Mouse (Mus musculus): Measurements from ENCODE around the gene Iqck. TPM values are rescaled to one million over a fixed set of nuclear protein-coding genes. Genes with fewer than 3 reads are reported as not detected.

Iqck gene
- total RNA-seq, 2 experiments from 2014 or later: 3.4 to 3.9 TPM

DNA sequence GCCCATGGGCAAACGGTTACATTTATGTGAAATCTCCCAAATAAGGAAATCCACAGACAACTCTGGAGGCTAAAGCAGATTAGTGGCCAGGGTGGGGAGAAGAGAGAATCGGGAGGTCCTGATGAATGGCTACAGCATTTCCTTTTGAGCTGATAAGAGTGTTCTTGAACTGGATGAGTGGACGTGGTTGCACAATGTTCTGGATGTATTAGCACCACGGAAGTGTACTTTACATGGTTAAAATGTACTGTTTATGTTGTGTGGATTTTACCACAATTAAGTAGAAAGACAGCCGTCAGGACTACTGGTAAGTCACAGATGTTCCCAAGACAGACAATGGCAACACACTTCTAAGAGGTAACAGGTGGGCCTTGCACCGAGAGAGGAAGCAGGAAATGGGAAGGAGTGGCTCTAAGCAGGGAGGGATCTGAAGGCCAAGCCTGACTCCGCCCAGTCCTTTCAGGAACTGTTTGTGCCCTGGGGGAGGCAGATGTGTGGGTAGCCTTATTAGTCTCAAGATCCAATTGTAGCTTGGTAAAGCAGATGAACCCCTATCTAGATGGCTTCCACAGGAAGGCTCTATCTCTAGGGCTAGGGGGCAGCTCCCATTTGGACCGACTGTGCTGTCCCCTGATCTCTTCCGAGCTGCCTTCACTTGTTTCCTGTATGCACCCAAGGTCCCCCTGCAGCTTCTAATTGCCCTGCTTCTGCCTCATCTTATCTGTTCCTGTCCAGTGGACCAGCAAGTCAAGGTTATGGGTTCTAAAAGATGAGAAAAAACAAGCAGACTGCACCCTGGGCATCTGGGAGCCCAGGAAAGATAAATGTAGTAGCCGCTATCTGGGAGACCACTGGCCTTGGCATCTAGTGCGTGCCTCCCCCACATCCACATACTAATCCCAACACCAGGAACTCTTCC is 82.2 kb downstream of the Iqck start:
- intact Hi-C loops (cut with DNase I): no loop called here
- DNase-seq (ENCODE audit: low spot score in 2 of 2): no peak

DNA sequence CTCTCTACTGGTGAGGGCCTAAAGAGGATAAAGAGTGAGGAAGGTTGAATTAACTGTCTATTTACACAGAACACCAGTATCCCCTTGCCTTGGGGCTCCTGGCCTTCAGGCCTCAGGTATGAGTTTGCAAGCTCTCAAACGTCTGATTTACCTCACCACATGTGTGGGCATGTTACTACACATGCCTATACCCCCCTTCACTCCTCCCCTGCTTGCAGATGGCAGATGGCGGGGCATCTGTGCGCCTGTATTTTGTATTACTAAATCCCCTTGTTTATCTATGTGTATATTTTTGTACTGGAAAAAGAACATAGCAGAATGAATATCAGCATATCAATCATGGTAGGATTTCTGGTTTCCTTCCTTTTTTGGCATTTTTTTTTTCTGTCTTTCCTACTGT is 86.7 kb downstream of the Iqck start:
- no peak for DNase-seq (ENCODE audit: low spot score in 2 of 2)
- intact Hi-C loops (cut with DNase I): no loop called here

DNA sequence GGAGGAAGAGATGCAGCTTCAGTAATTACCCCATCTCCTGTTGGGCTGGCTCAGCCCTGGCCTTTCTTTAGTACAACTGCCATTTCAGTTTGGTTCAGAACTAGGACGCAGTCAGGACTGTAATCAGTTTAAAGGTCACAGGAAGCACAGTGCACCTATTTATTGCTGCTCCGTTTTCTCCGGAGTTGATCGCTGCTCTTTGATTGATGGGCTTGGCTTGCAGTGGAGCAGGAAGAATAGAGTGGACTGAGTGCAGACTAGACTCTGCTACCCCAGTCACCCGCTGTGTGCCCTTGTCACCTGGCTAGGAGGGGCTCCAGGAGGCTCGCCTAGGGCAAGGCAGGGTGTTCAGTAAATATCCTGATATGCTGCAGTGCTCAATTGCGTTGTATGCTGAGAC is 87.6 kb downstream of the Iqck start:
- DNase-seq (ENCODE audit: low spot score in 2 of 2): no peak
- intact Hi-C loops (cut with DNase I): no loop called here

DNA sequence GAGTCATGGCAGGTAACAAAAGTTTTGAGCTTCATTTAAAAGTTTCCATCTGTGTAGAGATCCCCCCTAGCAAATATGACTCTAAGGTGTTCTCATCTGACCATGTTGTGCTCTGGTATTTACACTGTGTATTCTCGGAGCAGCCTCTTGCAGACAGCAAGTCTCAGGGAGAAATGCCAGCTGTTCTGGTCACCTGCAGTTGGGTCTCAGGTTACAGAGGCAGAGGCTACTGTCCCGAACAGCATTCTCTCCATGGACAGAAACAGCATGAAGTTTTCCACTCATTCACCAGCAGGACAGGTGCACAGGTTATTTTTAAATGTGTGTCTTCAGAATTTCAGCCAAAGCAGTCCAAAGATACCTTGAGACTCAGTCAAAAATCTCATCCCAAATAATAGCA is 89.3 kb downstream of the Iqck start:
- DNase-seq (ENCODE audit: low spot score in 2 of 2): no peak
- intact Hi-C loops (cut with DNase I): no loop called here

DNA sequence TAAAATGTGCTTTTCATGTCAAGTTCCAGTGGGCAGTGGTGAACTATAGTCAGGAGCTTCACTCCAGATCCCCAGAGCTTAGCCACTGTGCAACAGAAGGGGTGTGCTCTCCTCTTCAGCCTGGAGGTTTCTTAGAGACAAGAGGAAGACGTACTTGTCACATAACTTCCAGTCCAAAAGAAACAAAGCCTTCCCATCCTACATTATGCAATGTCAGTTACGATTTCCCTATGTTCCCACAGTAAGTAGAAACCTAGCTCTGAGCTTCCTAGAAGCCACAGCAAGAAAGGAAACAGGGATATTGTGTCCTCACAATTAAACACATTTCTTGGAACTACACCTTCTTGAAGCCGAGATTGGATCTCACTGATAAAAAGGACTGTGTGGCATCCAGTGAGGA is 91.7 kb downstream of the Iqck start:
- no peak for DNase-seq (ENCODE audit: low spot score in 2 of 2)
- intact Hi-C loops (cut with DNase I): no loop called here

DNA sequence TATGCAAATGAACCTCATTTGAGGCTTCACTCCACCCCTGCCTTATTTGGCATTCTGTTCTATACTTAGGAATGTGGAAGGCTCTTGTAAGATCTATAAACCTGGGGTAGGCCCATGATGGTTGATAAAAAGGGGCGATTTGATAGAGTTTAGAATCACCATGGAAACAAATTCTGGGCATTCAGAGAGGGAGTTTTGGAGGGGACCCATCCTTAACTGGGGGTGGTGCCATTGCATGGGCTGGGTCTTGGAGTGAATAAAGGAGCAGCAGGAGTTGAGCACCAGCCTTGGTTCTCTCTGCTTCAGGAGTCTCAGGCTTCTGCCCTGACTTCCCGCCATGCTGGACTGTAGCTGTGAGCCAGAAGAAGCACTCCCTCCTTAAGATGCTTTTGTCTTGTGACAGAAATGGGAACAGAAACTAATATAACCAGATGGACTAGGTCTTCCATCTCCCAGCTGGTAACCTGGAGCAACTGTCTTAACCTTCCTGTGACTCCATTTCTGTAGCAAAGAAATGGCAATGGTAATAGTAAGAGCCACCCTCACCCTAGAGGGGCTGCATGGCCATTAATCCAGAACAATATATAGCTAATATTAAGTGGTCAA is 93.2 kb downstream of the Iqck start:
- DNase-seq (ENCODE audit: low spot score in 2 of 2): no peak
- intact Hi-C loops (cut with DNase I): no loop called here

DNA sequence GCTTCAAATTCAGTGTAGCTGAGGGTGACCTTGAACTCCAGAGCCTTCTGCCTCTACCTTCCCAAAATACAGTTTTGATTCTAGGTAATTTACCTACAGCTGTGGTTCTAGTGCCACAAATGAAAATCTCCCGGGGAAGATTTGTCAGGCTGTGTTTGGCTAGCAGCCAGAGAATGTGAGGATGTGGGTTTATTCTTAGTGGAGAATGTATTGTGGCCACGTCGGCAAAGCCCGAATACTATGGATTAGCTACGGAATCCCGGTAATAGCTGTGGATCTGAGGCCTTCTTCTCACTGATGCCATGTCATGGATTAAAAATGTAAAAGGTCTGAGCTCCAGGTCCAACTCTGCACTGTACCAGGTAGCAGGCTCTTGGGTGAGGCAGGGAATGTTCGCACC is 94.2 kb downstream of the Iqck start:
- no peak for DNase-seq (ENCODE audit: low spot score in 2 of 2)
- intact Hi-C loops (cut with DNase I): no loop called here

DNA sequence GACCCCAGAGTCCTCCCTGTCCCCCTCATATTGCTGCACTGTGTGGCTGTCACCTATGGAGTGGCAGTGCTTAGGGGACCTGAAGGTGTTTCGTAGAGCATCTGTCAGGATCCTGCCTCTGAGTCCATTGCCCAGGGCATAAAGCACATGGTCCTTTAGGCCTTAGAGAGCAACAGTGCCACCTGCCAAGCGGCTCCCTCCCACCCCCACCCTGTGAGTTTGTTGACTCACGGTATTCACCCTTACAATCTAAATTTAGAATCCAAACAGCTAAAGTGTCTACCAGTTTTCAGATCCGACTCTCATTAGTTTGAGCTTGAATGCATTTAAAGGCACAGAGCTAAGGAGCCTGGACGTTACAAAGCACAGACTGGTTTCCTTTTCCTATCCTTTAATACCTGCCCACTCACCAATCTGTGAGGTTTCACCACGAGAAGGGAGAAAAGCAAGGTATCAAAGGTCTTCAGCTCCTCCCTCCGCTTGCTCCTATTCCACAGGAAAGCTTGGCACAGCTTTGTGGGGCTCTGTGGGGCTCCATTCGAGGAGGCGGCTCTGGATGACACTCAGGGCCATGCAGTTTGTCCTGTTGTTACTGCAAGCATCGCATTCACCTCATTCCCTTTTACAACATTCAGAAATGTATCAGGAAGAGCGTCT is 98.2 kb downstream of the Iqck start:
- no peak for DNase-seq (ENCODE audit: low spot score in 2 of 2)
- intact Hi-C loops (cut with DNase I): no loop called here

DNA sequence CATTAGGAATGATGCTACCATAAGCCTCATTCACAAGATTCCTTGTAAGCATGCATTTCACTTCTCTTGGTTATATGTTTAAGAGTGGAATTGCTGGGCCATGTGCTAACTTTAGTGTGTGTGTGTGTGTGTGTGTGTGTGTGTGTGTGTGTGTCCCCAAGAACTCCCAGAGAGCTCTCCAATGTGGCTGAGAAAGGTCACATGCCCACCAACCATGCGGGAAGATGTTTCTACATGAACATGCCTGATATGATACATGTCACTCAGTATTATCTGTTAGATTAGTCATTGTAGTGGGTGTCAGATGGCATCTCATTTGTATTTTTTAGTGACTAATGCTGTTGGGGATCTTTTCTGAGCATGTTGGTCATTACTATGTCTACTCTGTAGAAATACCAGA is 99.4 kb downstream of the Iqck start:
- intact Hi-C loops (cut with DNase I): loop anchor here (5.0 kb wide), 1 partner anchor 37 kb away; no protein-coding TSS in a partner anchor
- no peak for DNase-seq (ENCODE audit: low spot score in 2 of 2)

DNA sequence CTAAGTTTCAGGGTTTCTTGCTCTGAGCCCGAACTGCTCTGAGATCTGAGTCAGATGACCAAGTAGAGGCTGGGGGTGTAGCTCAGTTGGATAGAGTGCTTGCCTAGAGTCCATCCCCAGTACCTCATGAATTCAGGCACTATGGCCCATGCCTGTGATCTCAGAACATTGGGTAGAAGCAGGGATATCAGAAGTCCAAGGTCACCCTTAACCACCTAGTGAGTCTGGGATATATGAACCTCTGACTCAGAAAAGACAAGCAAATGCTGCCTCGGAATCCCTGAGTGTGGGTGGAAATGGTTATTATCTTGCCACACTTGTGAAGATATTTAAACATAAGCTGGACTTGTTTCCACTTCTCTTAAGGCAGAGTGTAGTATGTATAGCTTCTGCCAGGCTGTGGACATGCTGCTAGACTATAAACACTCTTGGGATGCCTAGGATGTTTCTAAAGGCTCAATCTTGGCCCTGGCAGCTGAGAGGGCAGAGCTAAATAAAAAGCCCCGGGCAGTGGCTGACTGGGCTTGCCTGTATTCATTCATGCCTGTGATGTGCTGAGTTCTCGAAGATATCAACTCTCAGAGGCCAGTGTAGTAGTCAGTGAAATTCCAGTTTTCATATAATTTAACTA is 101.2 kb downstream of the Iqck start:
- no peak for DNase-seq (ENCODE audit: low spot score in 2 of 2)
- intact Hi-C loops (cut with DNase I): loop anchor here (5.0 kb wide), 1 partner anchor 36 kb away; no protein-coding TSS in a partner anchor

DNA sequence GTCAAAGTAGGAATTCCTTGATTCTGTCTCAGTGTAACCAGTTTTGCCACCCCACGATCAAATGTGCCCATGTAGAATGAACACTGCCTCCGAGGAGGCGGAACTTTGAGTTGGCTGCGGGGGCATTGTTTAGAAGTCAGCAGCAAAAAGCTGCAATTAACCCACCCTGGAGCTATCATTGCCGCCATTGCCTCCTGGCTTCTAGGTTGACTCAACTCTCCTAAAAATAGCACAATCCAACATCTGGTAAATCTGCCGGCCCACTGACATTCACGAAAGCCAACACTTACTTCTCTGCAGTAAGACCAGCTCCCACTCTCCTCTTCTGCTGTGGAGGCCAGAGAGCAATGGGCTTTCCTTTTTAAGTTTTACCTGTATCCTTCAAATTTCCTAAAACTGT is 103.7 kb downstream of the Iqck start:
- DNase-seq (ENCODE audit: low spot score in 2 of 2): no peak

DNA sequence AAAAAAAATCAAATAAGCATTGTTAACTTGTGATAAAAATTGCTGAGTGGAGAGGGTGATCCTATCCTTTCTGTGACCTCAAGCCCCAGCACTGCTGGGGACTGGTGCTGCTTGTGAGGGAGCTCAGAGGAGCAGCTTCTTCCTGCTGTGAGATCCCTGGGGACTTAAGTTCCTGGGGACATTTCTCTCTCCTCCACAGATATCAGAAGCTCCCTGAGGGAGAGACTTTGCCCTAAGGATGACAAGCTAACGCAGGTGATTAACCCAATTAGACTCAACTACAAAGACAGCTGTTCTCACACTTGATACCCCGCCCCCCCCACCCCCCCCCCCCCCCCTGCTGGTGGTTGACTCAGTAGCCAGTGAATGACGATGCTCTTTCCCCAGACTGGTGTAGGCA is 109.2 kb downstream of the Iqck start:
- intact Hi-C loops (cut with DNase I): no loop called here
- no peak for DNase-seq (ENCODE audit: low spot score in 2 of 2)

More for the DNA sequence above, 103.7 kb downstream of the Iqck start:
- intact Hi-C loops (cut with DNase I): loop anchor here (5.0 kb wide), 1 partner anchor 33 kb away; no protein-coding TSS in a partner anchor

DNA sequence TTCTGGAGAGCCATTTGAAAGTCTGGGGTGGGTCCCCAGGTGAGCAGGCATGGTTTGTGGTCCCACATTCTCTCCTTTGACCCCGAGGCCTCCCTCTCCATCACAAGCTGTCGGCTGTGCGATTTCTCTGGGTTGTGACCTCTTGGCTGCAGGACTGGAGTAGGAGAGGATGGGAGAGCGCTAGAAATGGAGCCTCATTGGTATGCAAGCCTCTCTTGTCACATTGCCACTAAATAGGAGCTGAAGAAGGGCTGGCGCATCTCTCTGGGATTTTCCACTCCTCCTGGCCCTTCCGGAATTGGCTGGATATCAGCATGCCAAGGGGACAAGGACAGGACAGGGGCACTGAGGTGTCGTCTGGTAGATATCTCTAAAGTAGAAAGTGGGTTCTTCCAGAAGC is 109.6 kb downstream of the Iqck start:
- intact Hi-C loops (cut with DNase I): no loop called here
- no peak for DNase-seq (ENCODE audit: low spot score in 2 of 2)

DNA sequence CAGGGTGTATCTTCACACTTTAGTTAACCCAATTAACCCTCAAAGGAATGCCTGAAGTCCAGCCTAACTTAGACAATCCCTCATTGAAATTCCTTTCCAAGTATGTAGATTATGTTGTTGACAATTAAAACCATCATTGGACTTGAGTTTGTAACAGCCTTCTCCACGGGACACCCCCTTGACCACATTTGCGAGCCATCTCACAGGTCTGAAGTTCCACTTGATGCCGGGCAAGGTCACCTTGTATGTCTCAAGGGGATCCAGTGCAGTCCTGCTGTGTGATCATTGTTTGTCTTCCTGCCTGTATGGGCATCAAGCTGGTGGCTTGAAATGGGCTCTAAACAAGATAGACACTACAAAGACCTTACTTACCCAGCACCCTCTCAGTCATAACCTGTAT is 113.3 kb downstream of the Iqck start:
- DNase-seq (ENCODE audit: low spot score in 2 of 2): no peak
- intact Hi-C loops (cut with DNase I): no loop called here

DNA sequence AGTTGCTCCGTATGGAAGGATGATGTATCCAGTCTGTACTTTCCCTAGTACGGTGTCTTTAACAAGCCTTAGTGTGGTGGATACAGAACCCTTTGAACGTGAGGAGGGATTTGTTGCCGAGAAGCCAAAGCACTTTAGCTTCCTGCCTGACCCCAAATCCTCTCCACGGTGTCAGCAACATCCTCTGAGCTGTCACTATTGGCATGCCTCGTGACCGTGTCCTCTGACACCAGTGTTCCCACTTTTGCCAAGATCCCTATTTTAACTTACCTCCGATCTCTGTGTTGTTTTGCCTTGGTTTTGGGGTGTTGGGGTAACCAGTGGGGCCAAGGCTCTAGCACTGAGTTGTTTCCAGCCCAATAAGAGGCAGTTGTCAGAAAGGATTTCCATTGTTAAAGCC is 115.9 kb downstream of the Iqck start:
- intact Hi-C loops (cut with DNase I): no loop called here
- DNase-seq (ENCODE audit: low spot score in 2 of 2): no peak

DNA sequence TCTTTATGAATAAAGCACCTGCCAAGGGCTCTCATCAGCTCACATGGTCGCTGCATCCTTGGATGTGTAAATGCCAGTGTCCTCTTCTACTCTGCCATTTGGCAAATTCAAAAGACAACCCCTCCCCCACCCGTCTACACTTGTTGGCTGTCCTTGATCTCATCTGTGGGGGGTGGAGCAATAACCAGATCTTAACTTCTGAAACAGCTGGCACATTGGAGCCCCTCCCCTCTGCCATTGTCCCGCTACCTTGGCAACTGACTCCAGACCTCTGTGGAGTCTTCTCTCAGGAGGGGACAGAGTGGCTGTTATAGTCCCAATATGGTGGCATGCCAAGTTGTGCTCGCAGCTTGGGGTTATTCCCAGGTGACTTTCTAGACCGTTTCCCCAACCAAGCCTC is 116.8 kb downstream of the Iqck start:
- intact Hi-C loops (cut with DNase I): no loop called here
- DNase-seq (ENCODE audit: low spot score in 2 of 2): no peak

DNA sequence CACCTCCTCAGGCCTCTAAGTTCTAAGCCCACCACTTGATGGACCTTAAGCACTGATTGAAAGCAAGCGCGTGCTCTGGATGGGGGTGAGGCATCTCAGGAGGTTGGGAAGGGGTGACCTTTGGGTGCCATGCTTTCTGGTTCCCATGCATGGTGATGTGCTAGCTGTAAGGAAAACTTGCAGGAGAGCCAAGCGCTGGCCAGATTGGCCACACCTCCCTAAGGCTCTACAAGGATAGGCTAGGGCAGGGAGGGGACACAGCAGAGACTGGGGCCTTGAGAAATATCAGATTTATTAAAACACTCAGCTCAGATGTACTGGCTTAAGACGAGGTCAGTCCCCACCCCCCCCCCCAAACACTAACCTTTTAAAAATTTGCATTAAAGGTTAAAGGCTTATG is 117.8 kb downstream of the Iqck start:
- intact Hi-C loops (cut with DNase I): no loop called here
- DNase-seq (ENCODE audit: low spot score in 2 of 2): no peak

DNA sequence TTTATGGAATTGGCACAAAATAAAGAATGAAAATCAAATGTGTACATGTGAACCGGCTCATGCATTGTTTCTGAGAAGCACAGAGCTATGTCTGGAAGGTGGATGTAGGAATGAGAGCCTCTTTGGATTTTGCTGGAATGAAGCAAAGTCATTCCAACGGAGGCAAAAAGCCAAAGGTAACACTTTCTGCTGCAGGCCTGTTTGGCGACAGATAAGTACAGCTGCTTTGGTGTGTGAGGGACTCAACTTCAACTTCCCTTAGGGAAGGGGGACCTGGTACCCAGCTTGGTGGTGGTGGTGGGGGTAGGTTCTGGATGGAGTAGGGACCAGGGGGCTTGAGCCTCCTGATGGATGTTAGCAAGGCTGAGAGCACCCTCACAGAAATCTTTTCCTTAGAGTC is 120.3 kb downstream of the Iqck start:
- no peak for DNase-seq (ENCODE audit: low spot score in 2 of 2)
- intact Hi-C loops (cut with DNase I): no loop called here

DNA sequence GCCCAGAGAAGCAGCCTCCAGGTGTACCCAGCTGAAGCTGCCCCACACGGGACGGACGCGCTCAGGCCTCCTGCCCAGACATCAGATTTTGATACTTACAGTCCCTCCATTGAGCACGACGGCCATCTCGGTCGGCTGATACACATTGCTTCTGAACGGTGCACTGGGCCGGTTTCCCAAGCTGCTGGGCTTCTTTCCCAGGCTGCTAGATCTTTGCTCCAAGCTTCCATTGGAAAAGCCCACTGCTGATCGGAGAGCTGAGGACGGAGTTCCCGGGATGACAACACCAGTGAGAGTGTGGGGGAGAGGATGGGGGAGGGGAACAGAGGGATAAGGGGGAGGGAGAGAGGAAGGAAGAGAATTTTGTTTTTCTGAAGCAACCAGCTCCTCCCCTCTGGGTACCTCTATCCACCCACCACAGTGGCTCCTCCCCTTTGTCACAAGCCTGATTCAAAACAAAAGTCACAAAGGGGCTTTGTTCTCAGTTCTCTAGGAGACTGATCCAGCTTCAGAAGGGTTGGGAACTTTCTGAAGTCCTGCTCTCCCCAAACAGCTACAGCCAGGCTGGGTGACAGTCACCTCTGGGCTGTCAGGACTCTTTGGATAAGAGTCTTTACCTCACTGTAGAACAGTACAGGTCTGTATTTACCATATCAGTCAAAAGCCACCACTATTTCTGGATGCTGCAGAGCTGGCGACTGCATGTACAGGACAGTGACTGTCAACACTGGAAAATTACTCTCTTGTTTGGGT is 121.0 kb downstream of the Iqck start:
- intact Hi-C loops (cut with DNase I): no loop called here

DNA sequence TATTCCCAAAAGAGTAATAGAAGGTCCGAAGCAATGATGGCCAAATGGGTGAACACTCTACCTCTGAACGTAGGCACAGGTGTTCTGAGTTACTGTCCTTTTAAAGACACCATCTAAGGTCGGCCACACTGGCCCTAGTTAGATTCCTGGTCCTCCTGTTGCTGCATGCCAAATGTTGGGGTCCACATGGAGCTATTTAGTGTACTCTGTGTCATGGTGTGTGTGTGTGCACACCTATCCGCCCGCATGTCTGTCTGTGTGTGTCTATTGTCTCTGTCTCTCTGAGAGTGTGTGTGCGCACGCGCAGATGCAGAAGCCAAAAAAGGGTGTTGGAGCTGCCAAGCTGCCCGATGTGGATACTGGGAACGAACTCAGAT is 121.6 kb downstream of the Iqck start:
- DNase-seq (ENCODE audit: low spot score in 2 of 2): no peak
- intact Hi-C loops (cut with DNase I): no loop called here

More for the DNA sequence above, 121.0 kb downstream of the Iqck start:
- peak; percentile 51 to 56 for DNase-seq (ENCODE audit: low spot score in 2 of 2)

All from left cerebral cortex, postnatal 36 days (tissue).